Mouse (Mus musculus) thymus, postnatal 25 days (tissue): ENCODE results near the gene Ndufa1.
A peak's percentile ranks its signal among the peaks of the same experiment; 100 is the strongest.
"Not testable (repeated sequence)": the region's sequence is repeated elsewhere in the genome, so short reads cannot be mapped to it uniquely, and the experiment has no call there.

Experiments
- DNase-seq: peaks from one replicate; pipeline ENCODE4 v3.0.0; 2022

Gene Ndufa1

GRCm38 (mm10) chrX:37191105-37191743 is at the start of gene Ndufa1, which contains the start of gene Rnf113a1:
Gene Ndufa1 (minus strand): TSS chrX:37191163.
Gene Rnf113a1 (plus strand): TSS chrX:37191245.
- DNase-seq, result peak; percentile 83

GRCm38 (mm10) chrX:37222158-37222557 is 31.2 kb upstream of the Ndufa1 start, which contains the start of gene Rhox1:
Gene Rhox1 (minus strand): TSS chrX:37222258.
- not testable (repeated sequence) for DNase-seq

- DNase-seq, result no peak
These were observed 20.0 kb upstream of the Ndufa1 start, which contains the start of gene Gm9 for GRCm38 (mm10) chrX:37210941-37211340. Gene Gm9 (minus strand): TSS chrX:37211041.

GRCm38 (mm10) chrX:37198676-37199075 is 7.7 kb upstream of the Ndufa1 start:
- no peak for DNase-seq

GRCm38 (mm10) chrX:37191744-37192379 is 899 bp upstream of the Ndufa1 start:
- DNase-seq, result peak; percentile 5

- no peak for DNase-seq
These were observed 233 bp downstream of the Ndufa1 start for GRCm38 (mm10) chrX:37190755-37191104.

GRCm38 (mm10) chrX:37184401-37184800 is 6.6 kb downstream of the Ndufa1 start:
- not testable (repeated sequence) for DNase-seq

GRCm38 (mm10) chrX:37168742-37169141 is 22.2 kb downstream of the Ndufa1 start, which contains the start of gene Akap14:
Gene Akap14 (minus strand): TSS chrX:37168842.
- DNase-seq, result no peak

- peak; percentile 25 for DNase-seq
These were observed 23.9 kb downstream of the Ndufa1 start for GRCm38 (mm10) chrX:37167085-37167484.

- DNase-seq, result no peak
These were observed 27.8 kb downstream of the Ndufa1 start for GRCm38 (mm10) chrX:37163115-37163514.

- peak; percentile 3 for DNase-seq
These were observed 29.8 kb downstream of the Ndufa1 start for GRCm38 (mm10) chrX:37161169-37161568.

GRCm38 (mm10) chrX:37157839-37158238 is 33.1 kb downstream of the Ndufa1 start:
- peak; percentile 2 for DNase-seq

- DNase-seq, result peak; percentile 43
These were observed 46.0 kb downstream of the Ndufa1 start for GRCm38 (mm10) chrX:37144954-37145353.

GRCm38 (mm10) chrX:37144498-37144897 is 46.5 kb downstream of the Ndufa1 start:
- not testable (repeated sequence) for DNase-seq

- DNase-seq, result no peak
These were observed 49.2 kb downstream of the Ndufa1 start for GRCm38 (mm10) chrX:37141732-37142131.
